Mouse (Mus musculus): ENCODE results near the gene Rpl21.

The Rpl21 gene

DNA sequence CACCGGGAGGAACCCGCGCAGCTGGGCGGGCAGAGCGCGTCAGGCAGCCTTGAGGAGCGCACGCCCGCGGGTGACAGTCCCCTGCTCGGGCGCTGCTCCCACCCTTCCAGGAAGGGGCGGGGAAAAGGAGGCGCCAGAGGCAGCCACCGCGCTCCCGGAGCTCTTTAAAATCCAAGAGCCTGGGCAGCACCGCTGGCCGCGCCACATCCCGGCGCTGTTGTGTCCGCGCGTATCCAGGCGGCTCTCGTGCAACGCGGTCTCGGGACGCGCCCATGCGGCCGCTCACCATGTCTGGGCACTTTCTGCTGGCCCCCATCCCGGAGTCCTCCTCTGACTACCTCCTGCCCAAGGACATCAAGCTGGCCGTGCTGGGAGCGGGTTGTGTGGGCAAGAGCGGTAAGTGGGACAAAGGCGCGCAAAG is 12.3 kb downstream of the Rpl21 start, which contains the start of gene Rasl11a:
Rasl11a (plus strand) TSS at position 127 of the 421 bp plus-strand sequence.
- TF ChIP-seq GATA4 (IDR thresholded peaks at IDR 0.05; ENCODE audit: insufficient replicate concordance, low read length), result no peak; the same call in 1 of the 2 replicates

DNA sequence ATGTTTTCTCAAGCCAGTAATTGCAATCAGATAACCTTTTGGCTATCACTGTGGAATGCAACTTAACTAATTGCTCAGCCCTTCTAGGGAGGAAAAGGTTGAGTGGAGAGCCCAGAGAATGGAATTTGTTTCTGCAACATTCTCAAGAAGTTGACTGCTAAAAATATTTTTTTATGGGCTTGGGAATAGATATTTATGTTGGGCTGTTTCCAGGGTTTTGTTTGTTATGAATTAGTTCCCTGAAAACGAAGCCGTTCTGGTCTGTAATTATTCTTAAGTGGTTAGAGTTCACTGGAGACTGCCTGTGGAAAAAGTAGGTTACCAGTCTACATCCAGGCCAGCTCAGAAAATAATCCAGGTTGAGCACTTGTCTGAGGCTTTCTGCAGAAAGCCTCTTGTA is 13.8 kb downstream of the Rpl21 start:
- no peak for TF ChIP-seq GATA4 (IDR thresholded peaks at IDR 0.05; ENCODE audit: insufficient replicate concordance, low read length)

DNA sequence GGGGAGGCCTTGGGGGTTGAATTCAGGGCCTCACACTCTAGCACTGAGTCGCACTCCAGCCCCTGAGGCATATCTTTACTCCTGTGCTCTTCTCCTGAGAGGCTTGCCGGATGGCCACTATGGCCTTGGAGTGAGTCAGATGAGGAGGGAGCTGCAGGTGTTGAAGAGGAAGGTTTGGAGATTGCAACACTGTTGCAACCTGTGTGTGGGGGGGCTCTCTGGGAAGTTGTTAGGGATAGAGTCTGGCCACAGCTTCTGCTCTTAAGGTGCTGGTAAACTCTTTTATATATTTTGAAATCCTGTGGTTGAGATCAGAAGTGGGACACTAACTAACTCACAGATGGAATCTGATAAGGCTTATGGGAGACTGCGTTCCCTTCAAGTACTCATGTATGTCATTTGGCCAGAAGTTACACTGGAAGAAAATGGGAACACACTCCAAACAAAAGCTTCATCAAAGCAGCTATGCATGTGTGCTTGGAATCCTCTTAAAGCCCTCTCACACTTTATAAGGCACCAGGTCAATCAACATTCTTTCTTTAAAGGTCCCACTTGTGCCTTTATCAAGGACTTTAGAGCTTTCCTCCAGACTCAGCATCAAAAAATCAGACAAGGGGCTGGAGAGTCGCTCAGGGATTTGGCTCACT is 16.4 kb downstream of the Rpl21 start:
- no peak for TF ChIP-seq GATA4 (IDR thresholded peaks at IDR 0.05; ENCODE audit: insufficient replicate concordance, low read length)

DNA sequence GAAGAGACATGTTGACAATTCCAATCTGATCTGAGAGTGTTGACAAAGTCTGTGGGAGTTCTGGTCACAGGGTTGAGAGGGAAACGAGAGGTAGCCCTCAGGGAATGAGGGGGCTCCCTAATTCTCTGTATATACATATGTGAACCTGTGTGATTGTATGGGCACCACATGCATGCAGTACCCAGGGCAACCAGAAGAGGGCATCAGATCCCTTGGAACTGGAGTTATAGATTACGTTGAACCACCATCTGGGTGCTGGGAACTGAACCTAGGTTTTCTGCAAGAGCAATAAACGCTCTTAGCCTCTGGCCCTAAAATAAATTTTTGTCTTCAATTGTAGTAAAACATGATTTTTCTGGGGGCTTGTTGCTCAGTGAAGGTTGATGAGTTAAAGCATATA is 23.4 kb downstream of the Rpl21 start:
- no peak for TF ChIP-seq GATA4 (IDR thresholded peaks at IDR 0.05; ENCODE audit: insufficient replicate concordance, low read length)

DNA sequence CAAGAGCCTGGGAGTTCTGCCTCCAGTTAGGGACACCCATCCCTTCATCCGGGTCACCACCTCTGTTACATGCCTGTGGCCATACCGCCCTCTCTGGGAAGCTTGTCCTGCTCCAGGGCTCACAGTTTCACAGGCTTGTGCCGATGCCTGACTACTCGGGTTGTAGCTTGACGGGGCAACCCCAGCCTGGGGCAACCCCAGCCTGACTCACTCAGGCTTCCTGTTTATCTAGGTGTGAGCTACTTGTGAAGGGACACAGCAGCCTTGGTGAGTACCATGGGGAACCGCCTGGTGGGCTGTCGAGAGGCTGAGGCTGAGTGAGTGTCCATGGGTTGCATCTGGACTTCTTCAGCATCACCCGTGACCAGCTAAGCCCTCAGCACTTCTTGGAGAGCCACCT is 24.9 kb downstream of the Rpl21 start:
- no peak for TF ChIP-seq GATA4 (IDR thresholded peaks at IDR 0.05; ENCODE audit: insufficient replicate concordance, low read length)

DNA sequence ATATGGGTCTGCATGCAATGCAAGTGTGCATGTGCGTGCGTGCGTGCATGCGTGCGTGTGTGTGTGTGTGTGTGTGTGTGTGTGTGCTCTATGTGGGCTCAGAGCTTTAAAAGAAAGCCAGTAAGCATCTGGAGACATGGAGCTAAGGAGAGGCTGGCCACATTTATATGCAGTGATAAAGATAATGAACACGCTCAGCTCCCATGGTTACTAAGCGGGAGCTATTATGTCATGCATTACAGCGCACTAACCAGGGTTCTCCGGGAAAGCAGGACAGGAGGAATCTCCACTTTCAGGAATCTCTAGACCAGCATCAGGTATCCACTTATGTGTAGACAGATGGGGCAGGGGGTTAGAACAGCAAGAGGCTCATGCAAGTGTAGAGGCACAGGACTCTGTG is 26.1 kb downstream of the Rpl21 start:
- no peak for TF ChIP-seq GATA4 (IDR thresholded peaks at IDR 0.05; ENCODE audit: insufficient replicate concordance, low read length)

DNA sequence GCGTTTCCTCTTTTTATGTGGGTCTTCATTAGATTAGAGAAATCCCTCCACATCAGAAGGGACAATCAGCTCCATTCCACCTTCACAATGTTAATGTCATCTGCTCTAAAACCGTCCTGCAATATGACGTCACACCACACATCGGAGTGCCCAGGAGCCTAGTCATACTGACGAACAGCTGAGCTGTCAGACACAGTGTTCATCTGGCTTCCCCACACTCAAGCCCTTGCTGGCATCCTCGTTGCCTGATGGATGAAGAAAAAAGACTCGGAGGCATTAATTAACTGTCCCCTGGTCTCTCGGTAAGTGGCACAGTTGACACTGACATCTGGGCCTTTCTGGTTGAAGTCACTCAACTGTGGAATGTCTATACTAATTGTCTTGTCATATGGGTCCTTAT is 26.6 kb downstream of the Rpl21 start:
- TF ChIP-seq GATA4 (IDR thresholded peaks at IDR 0.05; ENCODE audit: insufficient replicate concordance, low read length), result no peak

DNA sequence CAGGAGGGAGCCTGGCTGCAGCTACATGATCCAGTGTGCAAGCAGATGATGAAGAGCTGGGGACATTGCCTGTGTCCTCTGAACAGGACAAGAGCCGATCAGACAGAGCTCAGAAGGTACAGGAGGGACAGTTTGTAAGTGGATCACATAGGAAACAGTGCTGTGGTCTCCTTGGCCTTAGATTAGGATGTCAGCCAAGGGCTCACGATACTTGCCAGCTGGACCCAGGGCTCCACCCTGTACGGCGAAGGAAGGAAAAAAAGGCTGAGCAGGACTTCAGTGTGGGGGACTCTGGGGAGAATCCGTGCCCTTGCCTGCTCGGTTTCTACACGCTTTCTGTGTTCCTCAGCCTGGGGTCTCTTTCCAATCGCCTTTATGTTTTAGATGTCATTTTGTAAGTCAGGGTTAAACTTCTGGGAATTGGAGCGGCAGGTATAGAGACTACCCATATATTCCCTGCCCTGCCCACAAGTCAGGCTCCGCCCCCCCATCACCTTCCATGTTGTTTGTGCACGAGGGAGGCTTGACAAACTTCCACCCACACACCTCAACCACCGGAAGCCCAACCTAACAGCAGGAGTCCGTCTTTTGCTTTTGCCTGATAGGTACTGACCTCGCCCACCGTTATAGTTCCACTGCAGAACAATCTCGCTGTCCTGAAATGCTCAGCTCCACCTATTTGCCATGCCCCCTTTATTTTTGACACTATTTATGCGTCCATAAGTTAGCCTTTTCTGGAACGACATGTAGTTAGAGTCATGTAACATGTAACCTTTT is 27.7 kb downstream of the Rpl21 start:
- no peak for TF ChIP-seq GATA4 (IDR thresholded peaks at IDR 0.05; ENCODE audit: insufficient replicate concordance, low read length)

DNA sequence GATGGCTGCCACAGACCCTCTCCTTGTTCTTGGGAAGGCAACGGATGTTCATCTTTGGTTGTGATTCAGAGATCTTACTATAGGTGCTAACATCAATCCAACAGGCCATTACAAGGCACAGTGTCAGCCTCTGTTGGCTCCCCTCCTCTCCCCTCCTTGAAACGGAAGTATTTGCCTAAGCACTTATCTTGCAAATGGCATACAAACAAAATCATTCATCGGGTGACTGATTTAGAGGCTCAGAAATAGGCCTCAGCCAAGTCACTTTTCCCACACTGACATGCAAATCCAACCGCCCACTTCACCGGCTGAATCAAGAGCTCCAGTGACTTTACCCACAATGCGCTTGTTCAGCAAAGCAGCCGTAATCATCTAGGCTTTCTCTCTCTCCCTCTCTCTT is 28.9 kb downstream of the Rpl21 start:
- no peak for TF ChIP-seq GATA4 (IDR thresholded peaks at IDR 0.05; ENCODE audit: insufficient replicate concordance, low read length)

DNA sequence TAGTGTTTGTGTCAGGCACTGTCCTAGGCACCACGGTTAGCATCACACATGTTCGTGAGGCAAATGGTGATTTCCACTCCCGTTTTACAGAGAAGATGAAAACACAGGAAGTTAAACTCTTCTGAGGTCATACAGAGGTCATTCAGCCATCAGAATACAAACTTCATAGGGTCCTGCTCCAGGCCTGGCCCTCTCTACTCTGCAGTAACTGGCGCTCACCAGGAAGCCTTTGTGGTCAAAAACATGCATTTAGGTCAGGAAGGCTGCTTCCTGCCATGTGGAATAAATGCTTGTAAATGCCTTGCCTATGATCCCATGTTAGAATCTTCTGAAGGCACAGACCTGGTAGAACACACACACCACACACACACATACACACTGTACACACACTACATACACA is 32.8 kb downstream of the Rpl21 start:
- no peak for TF ChIP-seq GATA4 (IDR thresholded peaks at IDR 0.05; ENCODE audit: insufficient replicate concordance, low read length)

DNA sequence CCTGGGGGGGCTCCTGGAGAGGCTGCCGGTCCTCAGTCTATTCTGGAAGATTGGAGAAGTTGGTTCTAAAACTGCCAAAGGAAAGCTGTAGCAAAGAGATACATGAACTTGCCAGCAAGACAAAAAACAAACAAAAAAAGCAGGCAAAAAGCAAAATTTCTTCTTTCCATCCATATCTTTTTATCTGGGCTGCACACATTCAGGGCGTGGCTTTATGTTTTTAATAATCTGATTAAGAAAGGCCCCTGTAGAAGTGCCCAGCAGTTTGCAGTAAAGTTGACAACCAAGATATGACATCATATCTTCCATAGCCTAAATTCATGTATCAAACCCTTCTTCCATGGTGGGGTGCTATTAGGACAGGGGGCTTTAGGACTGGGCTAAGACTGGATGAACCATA is 33.6 kb downstream of the Rpl21 start:
- TF ChIP-seq GATA4 (IDR thresholded peaks at IDR 0.05; ENCODE audit: insufficient replicate concordance, low read length), result no peak

DNA sequence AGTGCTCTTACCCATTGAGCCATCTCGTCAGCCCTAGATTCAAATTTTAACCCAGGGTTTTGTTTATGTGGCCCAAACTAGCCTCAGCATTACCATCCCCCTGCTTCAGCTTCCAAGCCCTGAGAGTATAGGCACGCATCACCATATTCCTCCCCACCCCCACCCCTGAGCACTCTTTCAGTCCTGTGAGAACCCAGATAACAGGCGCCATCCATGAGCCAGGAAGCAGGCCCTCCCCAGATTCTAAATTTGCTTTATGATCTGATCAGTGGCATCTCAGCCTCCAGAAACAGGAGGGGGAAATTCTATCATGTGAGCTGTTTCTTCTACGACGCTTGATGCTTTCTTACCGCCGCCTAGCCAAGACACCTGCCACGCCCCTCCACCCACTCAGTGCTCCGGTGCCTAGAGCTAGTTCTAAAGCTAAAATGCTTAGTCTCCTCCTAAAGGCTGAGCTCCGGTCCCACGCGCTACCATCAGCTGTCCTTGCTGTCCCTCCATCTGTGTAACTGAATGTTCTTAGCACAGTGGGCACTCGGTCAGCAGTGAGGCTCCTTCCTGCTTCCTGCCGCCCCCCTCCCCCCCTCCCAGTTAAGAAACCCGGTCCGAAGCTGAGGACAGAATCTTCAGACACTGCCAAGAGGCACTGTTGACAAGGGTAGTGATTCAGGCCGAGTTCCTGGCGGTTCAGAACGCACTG is 34.7 kb downstream of the Rpl21 start:
- no peak for TF ChIP-seq GATA4 (IDR thresholded peaks at IDR 0.05; ENCODE audit: insufficient replicate concordance, low read length)

DNA sequence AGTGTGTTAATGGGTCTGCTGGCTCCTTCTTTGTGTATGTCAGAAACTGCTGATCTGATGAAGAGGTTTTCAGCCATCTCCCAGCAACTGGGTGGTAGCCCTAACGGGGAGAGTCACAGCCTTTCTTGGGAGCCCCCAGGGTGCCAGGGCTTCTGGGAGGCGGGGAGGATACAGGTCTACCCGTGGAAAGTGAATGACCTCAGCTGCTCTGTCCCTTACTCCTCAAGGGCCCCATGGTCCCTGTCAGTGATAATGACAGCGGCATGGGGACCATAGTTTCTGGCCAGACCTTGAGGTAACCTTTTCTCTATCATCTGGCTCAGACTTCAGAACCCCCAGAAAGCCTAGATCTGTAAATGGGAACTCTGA is 35.2 kb downstream of the Rpl21 start:
- TF ChIP-seq GATA4 (IDR thresholded peaks at IDR 0.05; ENCODE audit: insufficient replicate concordance, low read length), result no peak

DNA sequence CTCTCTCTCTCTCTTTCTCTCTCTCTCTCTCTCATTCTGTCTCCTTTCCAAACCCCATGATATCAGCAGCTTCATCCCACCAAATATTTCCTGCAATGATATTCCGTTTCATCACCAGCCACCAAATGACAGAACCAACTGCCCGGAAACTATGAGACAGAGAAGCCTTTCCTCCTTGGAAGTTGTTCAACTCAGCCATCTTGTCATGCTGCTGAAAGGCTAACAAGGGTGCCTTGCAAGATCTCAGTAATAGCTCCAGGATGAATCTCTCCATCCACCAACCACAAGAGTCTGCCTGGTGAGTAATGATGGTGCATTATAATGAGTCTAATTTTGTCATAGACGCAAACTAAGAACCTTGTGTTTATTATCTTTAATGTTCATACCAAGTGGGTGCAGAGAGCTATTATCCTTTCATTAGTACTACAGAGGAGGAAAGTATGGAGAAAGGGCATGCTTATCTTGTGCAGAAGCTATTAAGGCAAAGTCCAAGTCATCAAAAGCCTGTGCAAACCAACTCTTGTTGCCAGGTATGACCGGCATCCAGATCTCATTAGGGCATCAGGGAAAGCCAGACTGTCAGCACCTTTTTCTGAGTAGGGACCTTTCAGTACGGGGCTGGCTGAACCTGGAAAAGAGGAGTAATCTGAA is 40.4 kb downstream of the Rpl21 start:
- TF ChIP-seq GATA4 (IDR thresholded peaks at IDR 0.05; ENCODE audit: insufficient replicate concordance, low read length), result no peak

DNA sequence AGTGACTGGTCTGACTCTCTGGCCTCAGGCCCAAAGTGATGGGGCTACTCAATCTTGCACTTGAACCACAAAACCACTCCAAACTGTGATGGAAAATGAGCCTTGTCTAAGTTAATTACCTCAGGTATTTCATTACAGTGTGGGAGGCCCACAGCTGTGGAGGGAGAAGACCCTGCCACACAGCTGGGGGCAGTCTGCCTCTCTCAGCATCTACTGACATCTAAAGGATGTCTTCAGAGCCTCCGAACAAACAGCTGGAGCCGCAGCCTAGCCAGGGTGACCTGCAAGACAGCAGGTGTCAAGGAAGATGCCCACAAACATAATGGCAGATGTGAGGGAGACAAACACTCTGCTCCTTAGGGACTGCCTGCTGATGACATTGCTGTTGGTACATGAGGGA is 43.3 kb downstream of the Rpl21 start:
- no peak for TF ChIP-seq GATA4 (IDR thresholded peaks at IDR 0.05; ENCODE audit: insufficient replicate concordance, low read length)

DNA sequence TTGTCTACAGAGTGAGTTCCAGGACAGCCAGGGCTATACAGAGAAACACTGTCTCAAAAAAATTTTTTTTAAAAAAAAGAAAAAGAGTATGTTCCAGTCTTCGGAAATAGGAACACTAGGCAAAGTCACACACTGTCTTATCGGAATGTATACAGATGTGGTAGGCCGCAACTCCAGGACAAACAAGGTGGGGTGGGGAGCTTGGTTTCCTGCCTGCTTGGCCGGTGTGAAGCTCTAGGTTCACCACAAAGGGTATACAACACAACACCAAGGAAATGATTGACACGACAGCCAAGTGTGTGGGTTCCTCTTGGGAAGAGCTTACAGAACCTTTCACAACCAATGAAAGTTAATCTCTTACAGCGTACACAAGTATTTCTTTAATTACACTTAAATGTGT is 49.6 kb downstream of the Rpl21 start:
- TF ChIP-seq GATA4 (IDR thresholded peaks at IDR 0.05; ENCODE audit: insufficient replicate concordance, low read length), result no peak
